Mouse (Mus musculus): ENCODE data around the gene Trim14. TPM values are rescaled to one million over a fixed set of nuclear protein-coding genes. Genes with fewer than 3 reads are reported as not detected.

Gene Trim14
- total and polyA plus RNA-seq, 2 experiments from 2014 or later = 0.46 to 10.9 TPM

DNA sequence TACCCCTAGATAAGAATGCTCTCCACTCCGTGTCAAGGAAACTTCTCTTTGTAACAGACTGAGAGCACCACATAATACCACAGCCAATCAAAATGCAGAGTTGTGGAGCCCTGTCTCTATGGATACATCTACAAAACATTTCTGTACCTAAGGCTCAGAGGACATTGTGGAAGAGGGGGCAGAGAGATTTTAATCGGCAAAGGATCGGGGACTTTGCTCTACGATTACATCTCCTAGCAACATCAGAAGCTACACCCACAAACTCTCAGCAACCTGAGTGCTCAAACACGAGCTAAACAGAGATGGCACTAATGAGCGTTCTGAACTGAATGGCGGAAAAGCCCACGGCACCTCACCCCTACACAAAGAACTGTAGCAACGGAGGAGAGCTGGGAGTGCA, 35.8 kb upstream of the Trim14 start:
- Histone ChIP-seq H3K9ac (replicated peaks; ENCODE audit: low read depth, low read length) (no peak overlapping the region), H3K36me3 (replicated peaks; ENCODE audit: control insufficient read depth, insufficient read depth, low read length) (no peaks in the 10 kb centered on the region), H3K4me1 (ENCODE audit: control insufficient read depth, insufficient read depth) (no peaks in the 10 kb centered on the region), H3K27me3 (ENCODE audit: control insufficient read depth, insufficient read depth, low read length) (0 out of 2 replicates have a peak, but pooled peaks cover 4% of the 10 kb centered on the region), H3K9me3 (replicated peaks; ENCODE audit: control insufficient read depth, low read length) (no peaks in the 10 kb centered on the region), H3K27ac (ENCODE audit: low read depth) (no peak overlapping the region), H3K4me3 (ENCODE audit: low read depth, low read length) (no peak overlapping the region), H3K4me2 (ENCODE audit: low read depth, low read length) (no peak overlapping the region)
- 86% methylated on average over 9 of the region's 9 CpGs for WGBS
- TF ChIP-seq EP300 (IDR thresholded peaks at IDR 0.05; ENCODE audit: low read depth) = no peak
- TF ChIP-seq CTCF (IDR thresholded peaks at IDR 0.05; ENCODE audit: low read depth) = no peak
- DNase-seq (ENCODE audit: low spot score) = no peak
- no peak for ATAC-seq (ENCODE audit: insufficient read depth, low read depth)

DNA sequence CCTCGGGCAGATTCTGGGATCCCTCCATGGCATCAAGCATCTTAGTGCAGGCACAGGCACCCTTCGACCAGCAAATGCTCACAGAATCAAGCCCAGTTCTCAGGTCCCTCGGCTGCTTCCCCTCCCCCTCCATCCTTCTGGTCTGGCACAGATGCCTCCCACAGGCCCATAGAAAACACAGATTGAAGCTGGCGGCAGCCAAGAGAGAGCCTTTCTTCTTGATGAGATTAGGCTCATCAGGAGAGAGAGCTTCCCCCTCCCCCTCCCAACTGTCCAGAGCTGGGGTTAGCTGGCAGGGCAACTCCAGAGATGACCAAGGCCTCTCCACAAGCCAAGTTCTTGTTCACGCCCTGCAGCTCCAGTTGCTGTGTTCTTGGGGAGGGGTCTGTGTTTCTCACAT, 33.7 kb upstream of the Trim14 start:
- WGBS = 30% methylated on average over 5 of the region's 5 CpGs
- TF ChIP-seq CTCF (IDR thresholded peaks at IDR 0.05; ENCODE audit: low read depth) (no peak), EP300 (IDR thresholded peaks at IDR 0.05; ENCODE audit: low read depth) (no peak)
- ATAC-seq (ENCODE audit: insufficient read depth, low read depth) = no peak

DNA sequence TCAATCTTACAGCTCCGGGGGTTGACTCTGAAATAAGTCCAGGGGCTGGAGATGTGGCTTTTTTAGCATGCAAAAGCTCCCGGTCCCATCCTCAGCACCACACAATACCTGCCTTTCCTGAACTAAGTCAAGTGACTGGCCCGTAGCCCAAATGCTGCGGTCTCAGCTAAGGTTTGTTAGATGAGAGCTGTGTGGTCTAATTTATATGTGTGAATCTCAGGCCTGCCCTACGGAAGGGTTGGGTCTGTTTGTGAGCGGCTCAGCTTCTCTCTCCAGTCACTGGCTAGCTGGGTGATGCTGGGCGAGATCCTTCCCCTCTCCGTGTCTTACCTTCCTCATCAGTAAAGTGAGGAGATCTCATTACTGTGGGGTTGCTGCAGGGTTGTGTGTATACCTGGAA, 32.2 kb upstream of the Trim14 start:
- TF ChIP-seq EP300 (IDR thresholded peaks at IDR 0.05; ENCODE audit: low read depth) (no peak), CTCF (IDR thresholded peaks at IDR 0.05; ENCODE audit: low read depth) (no peak)
- WGBS = 82% methylated on average over 8 of the region's 8 CpGs
- ATAC-seq (ENCODE audit: insufficient read depth, low read depth) = no peak
- Histone ChIP-seq H3K9ac (replicated peaks; ENCODE audit: low read depth, low read length) (no peak overlapping the region), H3K4me2 (ENCODE audit: low read depth, low read length) (no peak overlapping the region), H3K36me3 (replicated peaks; ENCODE audit: control insufficient read depth, insufficient read depth, low read length) (no peaks in the 10 kb centered on the region), H3K27me3 (ENCODE audit: control insufficient read depth, insufficient read depth, low read length) (0 out of 2 replicates have a peak, but pooled peaks cover 4% of the 10 kb centered on the region), H3K4me1 (ENCODE audit: control insufficient read depth, insufficient read depth) (no peaks in the 10 kb centered on the region), H3K27ac (ENCODE audit: low read depth) (no peak overlapping the region), H3K4me3 (ENCODE audit: low read depth, low read length) (no peak overlapping the region), H3K9me3 (replicated peaks; ENCODE audit: control insufficient read depth, low read length) (no peaks in the 10 kb centered on the region)
- DNase-seq (ENCODE audit: low spot score) = no peak

More for the DNA sequence above, 33.7 kb upstream of the Trim14 start:
- Histone ChIP-seq H3K36me3 (replicated peaks; ENCODE audit: control insufficient read depth, insufficient read depth, low read length) (no peaks in the 10 kb centered on the region), H3K9ac (replicated peaks; ENCODE audit: low read depth, low read length) (no peak overlapping the region), H3K27ac (ENCODE audit: low read depth) (no peak overlapping the region), H3K4me1 (ENCODE audit: control insufficient read depth, insufficient read depth) (no peaks in the 10 kb centered on the region), H3K4me3 (ENCODE audit: low read depth, low read length) (no peak overlapping the region), H3K27me3 (ENCODE audit: control insufficient read depth, insufficient read depth, low read length) (0 out of 2 replicates have a peak, but pooled peaks cover 4% of the 10 kb centered on the region), H3K9me3 (replicated peaks; ENCODE audit: control insufficient read depth, low read length) (no peaks in the 10 kb centered on the region), H3K4me2 (ENCODE audit: low read depth, low read length) (no peak overlapping the region)
- no peak for DNase-seq (ENCODE audit: low spot score)

DNA sequence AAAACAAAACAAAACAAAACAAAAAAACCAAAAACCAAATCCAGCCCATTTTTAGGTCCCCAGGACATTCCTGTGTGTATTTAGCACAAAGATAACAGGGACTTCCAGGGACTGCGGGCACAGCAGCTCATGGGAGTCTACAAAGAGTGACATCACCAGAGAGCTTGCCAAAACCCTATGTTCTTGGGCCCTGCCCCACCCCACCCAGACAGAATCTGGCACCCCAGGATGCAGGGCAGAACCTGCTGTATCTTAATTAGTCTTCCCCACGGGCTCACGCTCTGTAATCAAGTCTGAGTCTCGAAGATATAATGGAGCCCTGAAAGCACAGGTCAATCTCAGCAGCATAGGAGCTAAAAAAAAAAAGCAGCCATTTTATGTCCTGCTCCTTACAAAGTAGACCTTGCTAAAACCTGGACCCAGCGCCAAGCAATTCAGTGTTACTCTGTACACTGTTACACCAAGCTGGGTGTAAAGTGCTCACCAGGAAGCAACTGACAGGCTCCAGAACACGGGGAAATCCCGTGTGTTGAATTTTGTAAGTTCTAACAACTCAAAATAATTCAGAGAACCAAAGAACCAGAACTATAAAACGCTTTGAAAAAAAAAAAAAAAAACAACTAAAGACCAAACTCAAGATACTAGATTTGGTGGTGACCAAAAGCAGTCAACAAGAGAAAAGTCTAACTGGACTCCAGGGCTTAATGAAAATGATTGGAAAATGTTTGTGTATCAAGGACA, 31.2 kb upstream of the Trim14 start:
- Histone ChIP-seq H3K4me3 (ENCODE audit: low read depth, low read length) (no peak overlapping the region), H3K36me3 (replicated peaks; ENCODE audit: control insufficient read depth, insufficient read depth, low read length) (no peaks in the 10 kb centered on the region), H3K27ac (ENCODE audit: low read depth) (no peak overlapping the region), H3K4me1 (ENCODE audit: control insufficient read depth, insufficient read depth) (no peaks in the 10 kb centered on the region), H3K9ac (replicated peaks; ENCODE audit: low read depth, low read length) (no peak overlapping the region), H3K4me2 (ENCODE audit: low read depth, low read length) (no peak overlapping the region), H3K27me3 (ENCODE audit: control insufficient read depth, insufficient read depth, low read length) (0 out of 2 replicates have a peak, but pooled peaks cover 4% of the 10 kb centered on the region), H3K9me3 (replicated peaks; ENCODE audit: control insufficient read depth, low read length) (no peaks in the 10 kb centered on the region)
- ATAC-seq (ENCODE audit: insufficient read depth, low read depth) (no peak), DNase-seq (ENCODE audit: low spot score) (no peak)
- TF ChIP-seq EP300 (IDR thresholded peaks at IDR 0.05; ENCODE audit: low read depth) = no peak
- no peak for TF ChIP-seq CTCF (IDR thresholded peaks at IDR 0.05; ENCODE audit: low read depth)
- 53% methylated on average over 8 of the region's 8 CpGs for WGBS

DNA sequence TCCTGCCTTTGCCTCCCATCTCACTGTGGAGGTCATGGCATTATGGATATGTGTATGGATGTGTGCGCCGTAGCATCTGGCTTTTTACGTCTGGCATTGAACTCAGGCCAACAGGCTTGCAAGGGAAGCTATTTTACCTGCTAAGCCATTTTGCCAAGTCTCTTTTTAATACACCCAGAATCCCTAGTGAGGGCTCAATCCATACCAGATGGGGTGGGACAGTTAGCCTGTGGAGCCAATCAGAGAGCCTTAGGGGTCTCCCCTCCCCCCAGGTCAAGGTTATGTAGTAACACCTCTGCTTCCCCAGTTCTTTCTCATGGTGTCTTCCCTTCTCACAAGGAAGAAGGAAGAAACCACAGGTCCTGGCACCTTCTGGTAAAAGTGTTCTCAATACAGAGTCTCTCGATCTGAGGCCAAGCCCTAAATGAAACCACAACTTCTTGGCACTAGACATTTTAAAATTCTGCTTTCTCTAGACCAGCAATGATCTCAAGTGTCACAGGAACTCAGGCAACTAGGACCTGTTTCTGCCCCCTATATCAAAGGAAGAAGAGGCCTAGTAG, 29.5 kb upstream of the Trim14 start:
- Histone ChIP-seq H3K27me3 (ENCODE audit: control insufficient read depth, insufficient read depth, low read length) (0 out of 2 replicates have a peak, but pooled peaks cover 4% of the 10 kb centered on the region), H3K9me3 (replicated peaks; ENCODE audit: control insufficient read depth, low read length) (no peaks in the 10 kb centered on the region), H3K36me3 (replicated peaks; ENCODE audit: control insufficient read depth, insufficient read depth, low read length) (no peaks in the 10 kb centered on the region), H3K4me2 (ENCODE audit: low read depth, low read length) (no peak overlapping the region), H3K4me3 (ENCODE audit: low read depth, low read length) (no peak overlapping the region), H3K9ac (replicated peaks; ENCODE audit: low read depth, low read length) (no peak overlapping the region), H3K27ac (ENCODE audit: low read depth) (no peak overlapping the region), H3K4me1 (ENCODE audit: control insufficient read depth, insufficient read depth) (no peaks in the 10 kb centered on the region)
- no peak for TF ChIP-seq EP300 (IDR thresholded peaks at IDR 0.05; ENCODE audit: low read depth)
- no peak for TF ChIP-seq CTCF (IDR thresholded peaks at IDR 0.05; ENCODE audit: low read depth)
- no peak for ATAC-seq (ENCODE audit: insufficient read depth, low read depth)
- WGBS = 87% methylated on average over 4 of the region's 4 CpGs
- no peak for DNase-seq (ENCODE audit: low spot score)
